Mouse (Mus musculus): ENCODE measurements at regions not wholly inside any gene's neighbourhood (a gene's known extent, or its start where the extent isn't known, plus 50 kb on each side); places are given as distances from the start of the nearest gene placed in this dataset.
"Not testable (repeated sequence)": the region's sequence is repeated elsewhere in the genome, so short reads cannot be mapped to it uniquely, and the experiment has no call there.

- no peak for ATAC-seq
- Histone ChIP-seq H3K4me3 (ENCODE audit: low read depth, low read length) (no peak overlapping the region), H3K27ac (ENCODE audit: low read depth, low read length) (no peak overlapping the region), H3K27me3 (replicated peaks; ENCODE audit: control insufficient read depth, insufficient read depth, low read length) (no peaks in the 10 kb centered on the region), H3K9ac (ENCODE audit: low read depth, low read length) (no peak overlapping the region), H3K9me3 (ENCODE audit: control insufficient read depth) (no peaks in the 10 kb centered on the region), H3K36me3 (ENCODE audit: control insufficient read depth, insufficient read depth) (no peaks in the 10 kb centered on the region), H3K4me2 (replicated peaks; ENCODE audit: low read depth) (no peak overlapping the region), H3K4me1 (replicated peaks; ENCODE audit: control insufficient read depth, insufficient read depth, low read length) (no peaks in the 10 kb centered on the region)
- 80% methylated on average over 7 of the region's 7 CpGs for WGBS
- TF ChIP-seq CTCF (IDR thresholded peaks at IDR 0.05; ENCODE audit: low read depth): no peak
Observed at GRCm38 (mm10) chr9:41426698-41427097, 265.2 kb upstream of the Ubash3b start.

GRCm38 (mm10) chr9:41425225-41425624 is 263.7 kb upstream of the Ubash3b start:
- no peak for ATAC-seq
- Histone ChIP-seq H3K27ac (ENCODE audit: low read depth, low read length) (no peak overlapping the region), H3K27me3 (replicated peaks; ENCODE audit: control insufficient read depth, insufficient read depth, low read length) (no peaks in the 10 kb centered on the region), H3K9ac (ENCODE audit: low read depth, low read length) (no peak overlapping the region), H3K36me3 (ENCODE audit: control insufficient read depth, insufficient read depth) (no peaks in the 10 kb centered on the region), H3K4me2 (replicated peaks; ENCODE audit: low read depth) (no peak overlapping the region), H3K4me3 (ENCODE audit: low read depth, low read length) (no peak overlapping the region), H3K9me3 (ENCODE audit: control insufficient read depth) (no peaks in the 10 kb centered on the region), H3K4me1 (replicated peaks; ENCODE audit: control insufficient read depth, insufficient read depth, low read length) (no peaks in the 10 kb centered on the region)
- TF ChIP-seq CTCF (IDR thresholded peaks at IDR 0.05; ENCODE audit: low read depth): no peak
- WGBS: 93% methylated on average over 6 of the region's 6 CpGs

GRCm38 (mm10) chr9:41413791-41414190 is 252.3 kb upstream of the Ubash3b start:
- Histone ChIP-seq H3K36me3 (ENCODE audit: control insufficient read depth, insufficient read depth) (no peaks in the 10 kb centered on the region), H3K4me2 (replicated peaks; ENCODE audit: low read depth) (no peak overlapping the region), H3K27me3 (replicated peaks; ENCODE audit: control insufficient read depth, insufficient read depth, low read length) (no peaks in the 10 kb centered on the region), H3K9me3 (ENCODE audit: control insufficient read depth) (no peaks in the 10 kb centered on the region), H3K4me3 (ENCODE audit: low read depth, low read length) (no peak overlapping the region), H3K27ac (ENCODE audit: low read depth, low read length) (no peak overlapping the region), H3K9ac (ENCODE audit: low read depth, low read length) (no peak overlapping the region), H3K4me1 (replicated peaks; ENCODE audit: control insufficient read depth, insufficient read depth, low read length) (no peaks in the 10 kb centered on the region)
- TF ChIP-seq CTCF (IDR thresholded peaks at IDR 0.05; ENCODE audit: low read depth): no peak
- ATAC-seq: no peak
- WGBS: 56% methylated on average over 3 of the region's 3 CpGs

- not testable (repeated sequence) for H3K9me3 ChIP-seq (ENCODE audit: control insufficient read depth); ATAC-seq; H3K4me3 ChIP-seq (ENCODE audit: low read depth, low read length); H3K36me3 ChIP-seq (ENCODE audit: control insufficient read depth, insufficient read depth); H3K27ac ChIP-seq (ENCODE audit: low read depth, low read length); H3K9ac ChIP-seq (ENCODE audit: low read depth, low read length); H3K4me1 ChIP-seq (replicated peaks; ENCODE audit: control insufficient read depth, insufficient read depth, low read length); H3K4me2 ChIP-seq (replicated peaks; ENCODE audit: low read depth); H3K27me3 ChIP-seq (replicated peaks; ENCODE audit: control insufficient read depth, insufficient read depth, low read length)
Observed at GRCm38 (mm10) chr9:41413091-41413490, 251.6 kb upstream of the Ubash3b start.

- Histone ChIP-seq H3K4me3 (ENCODE audit: low read depth, low read length) (no peak overlapping the region), H3K9me3 (ENCODE audit: control insufficient read depth) (no peaks in the 10 kb centered on the region), H3K4me1 (replicated peaks; ENCODE audit: control insufficient read depth, insufficient read depth, low read length) (no peaks in the 10 kb centered on the region), H3K4me2 (replicated peaks; ENCODE audit: low read depth) (no peak overlapping the region), H3K9ac (ENCODE audit: low read depth, low read length) (no peak overlapping the region), H3K27me3 (replicated peaks; ENCODE audit: control insufficient read depth, insufficient read depth, low read length) (no peaks in the 10 kb centered on the region), H3K36me3 (ENCODE audit: control insufficient read depth, insufficient read depth) (no peaks in the 10 kb centered on the region), H3K27ac (ENCODE audit: low read depth, low read length) (no peak overlapping the region)
- TF ChIP-seq CTCF (IDR thresholded peaks at IDR 0.05; ENCODE audit: low read depth): no peak
- 51% methylated on average over 5 of the region's 5 CpGs for WGBS
- no peak for ATAC-seq
Observed at GRCm38 (mm10) chr9:41412174-41412757, 250.8 kb upstream of the Ubash3b start.

- no peak overlapping the region for H3K4me3 ChIP-seq (ENCODE audit: low read depth, low read length)
- no peaks in the 10 kb centered on the region for H3K27me3 ChIP-seq (replicated peaks; ENCODE audit: control insufficient read depth, insufficient read depth, low read length)
- 41% methylated on average over 2 of the region's 2 CpGs for WGBS
- ATAC-seq: no peak
- no peak overlapping the region for H3K9ac ChIP-seq (ENCODE audit: low read depth, low read length)
- H3K4me1 ChIP-seq (replicated peaks; ENCODE audit: control insufficient read depth, insufficient read depth, low read length): no peaks in the 10 kb centered on the region
- H3K36me3 ChIP-seq (ENCODE audit: control insufficient read depth, insufficient read depth): no peaks in the 10 kb centered on the region
- H3K9me3 ChIP-seq (ENCODE audit: control insufficient read depth): no peaks in the 10 kb centered on the region
- no peak overlapping the region for H3K27ac ChIP-seq (ENCODE audit: low read depth, low read length)
- no peak for TF ChIP-seq CTCF (IDR thresholded peaks at IDR 0.05; ENCODE audit: low read depth)
- H3K4me2 ChIP-seq (replicated peaks; ENCODE audit: low read depth): no peak overlapping the region
Observed at GRCm38 (mm10) chr9:41408301-41408700, 246.8 kb upstream of the Ubash3b start.

- no peak for ATAC-seq
- Histone ChIP-seq H3K27me3 (replicated peaks; ENCODE audit: control insufficient read depth, insufficient read depth, low read length) (no peaks in the 10 kb centered on the region), H3K9ac (ENCODE audit: low read depth, low read length) (no peak overlapping the region)
Observed at GRCm38 (mm10) chr9:41407078-41407477, 245.6 kb upstream of the Ubash3b start.

More at GRCm38 (mm10) chr9:41407078-41407477, 245.6 kb upstream of the Ubash3b start:
- H3K4me1 ChIP-seq (replicated peaks; ENCODE audit: control insufficient read depth, insufficient read depth, low read length): no peaks in the 10 kb centered on the region
- no peak overlapping the region for H3K4me2 ChIP-seq (replicated peaks; ENCODE audit: low read depth)
- H3K27ac ChIP-seq (ENCODE audit: low read depth, low read length): no peak overlapping the region
- H3K4me3 ChIP-seq (ENCODE audit: low read depth, low read length): no peak overlapping the region
- H3K9me3 ChIP-seq (ENCODE audit: control insufficient read depth): no peaks in the 10 kb centered on the region
- 69% methylated on average over 2 of the region's 2 CpGs for WGBS
- no peaks in the 10 kb centered on the region for H3K36me3 ChIP-seq (ENCODE audit: control insufficient read depth, insufficient read depth)
- no peak for TF ChIP-seq CTCF (IDR thresholded peaks at IDR 0.05; ENCODE audit: low read depth)
